Mouse (Mus musculus): ENCODE data around the gene Klhl30. TPM values are rescaled to one million over a fixed set of nuclear protein-coding genes. Genes with fewer than 3 reads are reported as not detected.

Klhl30 gene
- polyA plus RNA-seq, 1 experiment from 2014 or later, result 0.61 TPM

DNA sequence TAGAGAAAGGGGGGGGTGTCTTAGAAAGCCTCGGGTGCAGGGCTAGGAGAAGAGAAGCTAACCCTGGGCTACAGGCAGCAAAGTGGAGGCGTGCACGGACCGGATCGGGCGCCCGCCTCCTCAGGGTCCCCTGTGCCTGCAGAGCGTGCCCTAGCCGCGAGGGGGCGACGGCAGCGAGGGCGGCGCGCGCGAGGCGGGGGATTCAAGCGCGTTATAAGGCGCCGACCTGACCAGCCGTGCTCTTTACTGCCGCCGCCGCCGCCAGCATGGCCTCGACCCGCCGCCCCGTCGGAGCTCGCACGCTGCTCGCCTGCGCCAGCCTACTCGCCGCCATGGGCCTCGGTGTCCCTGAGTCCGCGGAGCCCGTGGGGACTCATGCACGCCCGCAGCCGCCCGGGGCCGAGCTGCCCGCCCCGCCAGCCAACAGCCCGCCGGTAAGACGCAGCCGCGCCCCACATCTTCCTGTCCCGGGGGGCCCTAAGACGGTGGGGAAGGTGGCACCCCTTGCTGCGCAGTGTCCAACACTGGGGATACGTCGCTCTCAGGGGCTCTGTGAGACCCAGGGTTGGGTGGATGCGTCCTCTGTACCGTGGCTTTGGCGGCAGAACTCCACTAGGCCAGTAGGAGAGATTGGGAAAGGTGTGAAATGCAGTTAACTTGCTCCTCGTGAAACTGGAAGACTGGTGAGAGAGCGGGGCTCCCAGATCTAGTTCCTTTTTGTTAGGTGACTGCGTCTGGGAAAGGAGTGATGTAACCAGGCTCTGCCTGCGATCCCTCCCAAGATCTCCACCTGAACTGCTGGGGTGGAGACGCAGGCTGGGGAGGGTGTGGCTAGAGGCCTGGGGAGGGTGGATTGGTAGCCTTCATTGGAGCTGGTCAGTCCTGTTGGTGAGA lies 15.6 kb downstream of the Klhl30 start, which contains the start of gene Erfe:
TSS of gene Erfe (plus strand) at position 216 of the 894 bp plus-strand sequence.
- peak within 1 kb of the TSS; percentile 95 for H3K4me2 ChIP-seq (replicated peaks; ENCODE audit: low read depth)
- no peaks in the 10 kb centered on the region for H3K27me3 ChIP-seq (ENCODE audit: control insufficient read depth, insufficient read depth, low read length)
- H3K9me3 ChIP-seq (ENCODE audit: control insufficient read depth, low read length), result no peaks in the 10 kb centered on the region
- no peaks in the 10 kb centered on the region; the same call in 1 of the 2 replicates for H3K36me3 ChIP-seq (ENCODE audit: control insufficient read depth, insufficient read depth, low read length)
- peak within 1 kb of the TSS; percentile 59 for H3K27ac ChIP-seq (replicated peaks)
- TF ChIP-seq CTCF (IDR thresholded peaks at IDR 0.05; ENCODE audit: low read depth), result peak; percentile 86
- TF ChIP-seq EP300 (optimal IDR thresholded peaks at IDR 0.05), result no peak
- H3K4me1 ChIP-seq (replicated peaks; ENCODE audit: control insufficient read depth, insufficient read depth), result 0 out of 2 replicates have a peak, but pooled peaks cover 3% of the 10 kb centered on the region
- WGBS, result 2% methylated on average over 59 of the region's 68 CpGs
- peak within 1 kb of the TSS; percentile 62 for H3K9ac ChIP-seq (ENCODE audit: low read length)
- DNase-seq (ENCODE audit: low spot score), result peak; percentile 80
- peak; percentile 75 for ATAC-seq (ENCODE audit: low FRiP score, low TSS enrichment)
- H3K4me3 ChIP-seq (ENCODE audit: low read depth, low read length), result peak within 1 kb of the TSS; percentile 46

DNA sequence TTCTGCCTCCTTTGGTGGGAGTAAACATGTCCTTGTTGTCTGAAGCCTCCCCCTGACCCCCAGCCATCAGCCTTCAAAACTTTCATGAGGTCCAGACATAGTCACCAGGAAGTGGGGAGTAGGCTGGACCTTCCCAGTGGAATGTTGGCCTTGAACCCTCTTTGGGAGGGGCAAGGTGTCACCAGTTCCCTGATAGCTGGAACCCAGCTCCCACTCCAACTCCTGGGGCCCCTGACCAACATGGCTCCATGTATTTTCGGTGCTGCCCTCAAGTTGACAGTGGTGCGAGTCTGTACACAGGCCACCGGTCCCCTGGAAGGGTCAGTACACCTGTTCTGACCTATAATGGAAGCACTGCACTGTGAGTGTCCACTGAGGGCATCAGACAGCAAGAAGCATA lies 16.5 kb downstream of the Klhl30 start:
- H3K4me2 ChIP-seq (replicated peaks; ENCODE audit: low read depth), result 0 out of 2 replicates have a peak overlapping the region, but pooled peaks have one; percentile 95
- DNase-seq (ENCODE audit: low spot score), result no peak
- H3K27ac ChIP-seq (replicated peaks), result no peak overlapping the region
- 89% methylated on average over 3 of the region's 3 CpGs for WGBS
- ATAC-seq (ENCODE audit: low FRiP score, low TSS enrichment), result no peak
- no peaks in the 10 kb centered on the region for H3K9me3 ChIP-seq (ENCODE audit: control insufficient read depth, low read length)
- H3K4me3 ChIP-seq (ENCODE audit: low read depth, low read length), result no peak overlapping the region
- no peak overlapping the region for H3K9ac ChIP-seq (ENCODE audit: low read length)
- H3K36me3 ChIP-seq (ENCODE audit: control insufficient read depth, insufficient read depth, low read length), result peaks cover 4% of the 10 kb centered on the region
- H3K4me1 ChIP-seq (replicated peaks; ENCODE audit: control insufficient read depth, insufficient read depth), result 0 out of 2 replicates have a peak, but pooled peaks cover 3% of the 10 kb centered on the region
- no peak for TF ChIP-seq EP300 (optimal IDR thresholded peaks at IDR 0.05)
- no peak for TF ChIP-seq CTCF (IDR thresholded peaks at IDR 0.05; ENCODE audit: low read depth)
- H3K27me3 ChIP-seq (ENCODE audit: control insufficient read depth, insufficient read depth, low read length), result no peaks in the 10 kb centered on the region

- no peak overlapping the region for H3K27ac ChIP-seq (replicated peaks)
- peak; percentile 47 for ATAC-seq (ENCODE audit: low FRiP score, low TSS enrichment)
- no peak for TF ChIP-seq CTCF (IDR thresholded peaks at IDR 0.05; ENCODE audit: low read depth)
- 39% methylated on average over 4 of the region's 4 CpGs for WGBS
- no peak overlapping the region for H3K4me3 ChIP-seq (ENCODE audit: low read depth, low read length)
- H3K4me1 ChIP-seq (replicated peaks; ENCODE audit: control insufficient read depth, insufficient read depth), result 0 out of 2 replicates have a peak, but pooled peaks cover 3% of the 10 kb centered on the region
- no peak overlapping the region for H3K9ac ChIP-seq (ENCODE audit: low read length)
- no peaks in the 10 kb centered on the region for H3K27me3 ChIP-seq (ENCODE audit: control insufficient read depth, insufficient read depth, low read length)
- peaks cover 12% of the 10 kb centered on the region for H3K36me3 ChIP-seq (ENCODE audit: control insufficient read depth, insufficient read depth, low read length)
- peak; percentile 53 for DNase-seq (ENCODE audit: low spot score)
- H3K4me2 ChIP-seq (replicated peaks; ENCODE audit: low read depth), result no peak overlapping the region
- no peaks in the 10 kb centered on the region for H3K9me3 ChIP-seq (ENCODE audit: control insufficient read depth, low read length)
Observed at GRCm38 (mm10) chr1:91369408-91369807, 18.6 kb downstream of the Klhl30 start.

- 0 out of 2 replicates have a peak, but pooled peaks cover 3% of the 10 kb centered on the region for H3K4me1 ChIP-seq (replicated peaks; ENCODE audit: control insufficient read depth, insufficient read depth)
- ATAC-seq (ENCODE audit: low FRiP score, low TSS enrichment) (no peak), DNase-seq (ENCODE audit: low spot score) (no peak)
- H3K9me3 ChIP-seq (ENCODE audit: control insufficient read depth, low read length), result no peaks in the 10 kb centered on the region
- H3K27me3 ChIP-seq (ENCODE audit: control insufficient read depth, insufficient read depth, low read length), result no peaks in the 10 kb centered on the region
- H3K9ac ChIP-seq (ENCODE audit: low read length), result no peak overlapping the region
- no peak overlapping the region for H3K27ac ChIP-seq (replicated peaks)
- H3K4me3 ChIP-seq (ENCODE audit: low read depth, low read length), result no peak overlapping the region
- TF ChIP-seq EP300 (optimal IDR thresholded peaks at IDR 0.05) (no peak), CTCF (IDR thresholded peaks at IDR 0.05; ENCODE audit: low read depth) (no peak)
- H3K4me2 ChIP-seq (replicated peaks; ENCODE audit: low read depth), result no peak overlapping the region
- WGBS, result 82% methylated on average over 23 of the region's 23 CpGs
- peaks cover 18% of the 10 kb centered on the region for H3K36me3 ChIP-seq (ENCODE audit: control insufficient read depth, insufficient read depth, low read length)
Observed at GRCm38 (mm10) chr1:91370055-91370454, 19.2 kb downstream of the Klhl30 start.

GRCm38 (mm10) chr1:91373414-91373835 lies 22.6 kb downstream of the Klhl30 start:
- H3K36me3 ChIP-seq (ENCODE audit: control insufficient read depth, insufficient read depth, low read length), result peaks cover 42% of the 10 kb centered on the region
- no peaks in the 10 kb centered on the region for H3K27me3 ChIP-seq (ENCODE audit: control insufficient read depth, insufficient read depth, low read length)
- no peaks in the 10 kb centered on the region for H3K9me3 ChIP-seq (ENCODE audit: control insufficient read depth, low read length)
- DNase-seq (ENCODE audit: low spot score), result no peak
- no peak overlapping the region for H3K4me3 ChIP-seq (ENCODE audit: low read depth, low read length)
- no peak overlapping the region for H3K27ac ChIP-seq (replicated peaks)
- 89% methylated on average over 6 of the region's 6 CpGs for WGBS
- H3K4me1 ChIP-seq (replicated peaks; ENCODE audit: control insufficient read depth, insufficient read depth), result no peaks in the 10 kb centered on the region
- no peak overlapping the region for H3K9ac ChIP-seq (ENCODE audit: low read length)
- TF ChIP-seq EP300 (optimal IDR thresholded peaks at IDR 0.05), result no peak
- TF ChIP-seq CTCF (IDR thresholded peaks at IDR 0.05; ENCODE audit: low read depth), result no peak
- H3K4me2 ChIP-seq (replicated peaks; ENCODE audit: low read depth), result no peak overlapping the region
- ATAC-seq (ENCODE audit: low FRiP score, low TSS enrichment), result no peak
